Mouse (Mus musculus) limb, embryonic 14.5 days (tissue): Measurements from ENCODE around the gene Bpnt1. TPM values are rescaled to one million over a fixed set of nuclear protein-coding genes. Genes with fewer than 3 reads are reported as not detected.

ENCODE experiments used
- ATAC-seq: fragments of 200-750 bp; cut with Nextera tagmentation; 2 replicates; pipeline ENCODE4 v1.8.0; 2017; ENCODE audit warnings: low read depth, moderate number of reproducible peaks, moderate TSS enrichment; ENCODE audit not compliant: low FRiP score
- DNase-seq: peaks from one replicate; pipeline ENCODE4 v3.0.0-alpha.2; 2015; ENCODE audit warnings: low spot score
- H3K27ac ChIP-seq: fragments of 300-500 bp; sonication (generic); replicated peaks from 2 replicates; pipeline ENCODE4 v1.5.1; 2014; ENCODE audit warnings: low read depth, mild to moderate bottlenecking, low read length, moderate library complexity, mixed read lengths
- H3K27me3 ChIP-seq: fragments of 300-500 bp; sonication (generic); 2 replicates; pipeline ENCODE4 v1.6.1; 2014; ENCODE audit warnings: low read length, mixed read lengths; ENCODE audit not compliant: control insufficient read depth, insufficient read depth
- H3K36me3 ChIP-seq: fragments of 300-500 bp; sonication (generic); 2 replicates; pipeline ENCODE4 v1.6.1; 2014; ENCODE audit warnings: mild to moderate bottlenecking, low read length, moderate library complexity, mixed read lengths; ENCODE audit not compliant: control insufficient read depth, insufficient read depth
- H3K4me1 ChIP-seq: fragments of 300-500 bp; sonication (generic); 2 replicates; pipeline ENCODE4 v1.6.1; 2014; ENCODE audit warnings: antibody characterized with exemption, low read length, mixed read lengths; ENCODE audit not compliant: control insufficient read depth, insufficient read depth
- H3K4me2 ChIP-seq: fragments of 300-500 bp; sonication (generic); replicated peaks from 2 replicates; pipeline ENCODE4 v1.6.1; 2014; ENCODE audit warnings: low read depth, mild to moderate bottlenecking, low read length, moderate library complexity; ENCODE audit not compliant: severe bottlenecking
- H3K4me3 ChIP-seq: fragments of 300-500 bp; sonication (generic); replicated peaks from 2 replicates; pipeline ENCODE4 v1.5.1; 2014; ENCODE audit warnings: low read length
- H3K9ac ChIP-seq: fragments of 300-500 bp; sonication (generic); 2 replicates; pipeline ENCODE4 v1.6.1; 2014; ENCODE audit warnings: mild to moderate bottlenecking, low read depth, low read length, moderate library complexity; ENCODE audit not compliant: severe bottlenecking
- H3K9me3 ChIP-seq: fragments of 300-500 bp; sonication (generic); 2 replicates; pipeline ENCODE4 v1.6.1; 2016; ENCODE audit warnings: low read length; ENCODE audit not compliant: control insufficient read depth
- POLR2A ChIP-seq: fragments of 200-500 bp; IDR thresholded peaks from 2 replicates; pipeline ENCODE4 v1.8.0; 2012; ENCODE audit warnings: inconsistent platforms, mild to moderate bottlenecking, moderate library complexity, borderline replicate concordance; ENCODE audit not compliant: insufficient read depth, insufficient read length; ENCODE audit errors: extremely low read depth
- WGBS: fragments of 180-500 bp; shearing (Covaris S2); extraction: QIAGEN DNeasy Blood & Tissue Kit; methylation state at CpG from one replicate; pipeline ENCODE4 v1.1.7; 2014; 5-methylcytosine and 5-hydroxymethylcytosine counted together
- polyA plus RNA-seq, 2 experiments: library from polyadenylated mRNA; depleted of rRNA in 1 of 2; stranded (reverse) in 1 of 2; unstranded in 1 of 2; fragments of >200 nt; fragmentation: Nextera tagmentation in 1 of 2; extraction: Ambion mirVana in 1 of 2; gene quantifications; 2 replicates each; pipeline versions ENCODE4 v1.2.1 to v1.2.3; 2012 to 2014

Bpnt1 gene
- polyA plus RNA-seq, 2 experiments, result 8.8 to 30.1 TPM

GRCm38 (mm10) chr1:185306836-185307235 is 25.1 kb upstream of the Bpnt1 start:
- no peak for TF ChIP-seq POLR2A
- Histone ChIP-seq H3K4me3 (no peak overlapping the region), H3K9me3 (peaks cover 6% of the 10 kb centered on the region; the same call in 1 of the 2 replicates), H3K9ac (no peak overlapping the region), H3K4me2 (no peak overlapping the region), H3K27ac (no peak overlapping the region), H3K36me3 (peaks cover 45% of the 10 kb centered on the region), H3K27me3 (no peaks in the 10 kb centered on the region), H3K4me1 (no peaks in the 10 kb centered on the region)
- WGBS, result 98% methylated on average over 12 of the region's 12 CpGs
- ATAC-seq (no peak), DNase-seq (no peak)

DNA sequence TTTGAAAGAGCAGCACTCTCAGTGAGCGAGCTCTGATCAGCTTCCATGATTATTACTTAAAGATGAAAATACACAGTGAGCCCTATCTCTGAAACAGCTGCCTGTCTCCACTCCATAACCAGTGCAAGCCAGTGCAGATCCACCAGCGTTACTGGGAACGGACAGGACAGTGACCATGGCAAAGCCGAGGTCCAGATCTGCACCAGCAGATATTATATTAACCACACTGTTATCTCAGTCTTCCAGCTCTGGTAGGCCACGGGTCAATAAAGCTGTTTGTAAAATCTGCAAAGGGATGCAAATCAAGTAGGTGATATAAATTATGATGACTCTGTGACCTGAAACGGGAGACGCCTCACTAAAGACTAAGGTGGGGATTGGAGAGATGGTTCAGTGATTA is 24.3 kb upstream of the Bpnt1 start:
- ATAC-seq, result no peak
- H3K27me3 ChIP-seq, result no peaks in the 10 kb centered on the region

DNA sequence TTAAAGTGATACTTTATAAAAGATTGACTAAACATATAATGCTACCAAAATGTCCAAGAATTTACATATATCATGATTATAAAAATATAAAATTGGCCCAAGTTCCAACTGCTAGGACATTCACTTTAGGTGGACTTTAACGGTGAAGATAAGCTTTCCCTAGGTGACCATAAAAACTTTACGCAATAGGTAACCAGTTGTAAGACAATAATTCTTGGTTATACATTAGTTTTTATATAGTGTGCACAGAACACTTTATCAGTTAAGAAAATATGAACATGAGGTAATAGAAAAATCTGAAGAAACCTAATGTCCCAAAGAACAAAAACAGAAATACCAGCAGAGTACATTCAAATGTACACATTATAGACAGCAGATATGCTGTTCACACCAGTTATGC is 23.6 kb upstream of the Bpnt1 start:
- peaks cover 6% of the 10 kb centered on the region; the same call in 1 of the 2 replicates for H3K9me3 ChIP-seq
- H3K27ac ChIP-seq, result no peak overlapping the region
- DNase-seq, result no peak
- no peaks in the 10 kb centered on the region for H3K4me1 ChIP-seq
- H3K36me3 ChIP-seq, result peaks cover 43% of the 10 kb centered on the region
- ATAC-seq, result no peak
- no peaks in the 10 kb centered on the region for H3K27me3 ChIP-seq
- no peak overlapping the region for H3K9ac ChIP-seq
- H3K4me2 ChIP-seq, result no peak overlapping the region
- 92% methylated on average over 2 of the region's 2 CpGs for WGBS
- TF ChIP-seq POLR2A, result no peak
- H3K4me3 ChIP-seq, result no peak overlapping the region

More for the DNA sequence above, 24.3 kb upstream of the Bpnt1 start:
- peaks cover 43% of the 10 kb centered on the region for H3K36me3 ChIP-seq
- H3K9me3 ChIP-seq, result peaks cover 6% of the 10 kb centered on the region; the same call in 1 of the 2 replicates
- H3K4me3 ChIP-seq, result no peak overlapping the region
- WGBS, result 95% methylated on average over 7 of the region's 7 CpGs
- H3K27ac ChIP-seq, result no peak overlapping the region
- H3K4me2 ChIP-seq, result no peak overlapping the region
- DNase-seq, result no peak
- H3K9ac ChIP-seq, result no peak overlapping the region
- H3K4me1 ChIP-seq, result no peaks in the 10 kb centered on the region
- no peak for TF ChIP-seq POLR2A

DNA sequence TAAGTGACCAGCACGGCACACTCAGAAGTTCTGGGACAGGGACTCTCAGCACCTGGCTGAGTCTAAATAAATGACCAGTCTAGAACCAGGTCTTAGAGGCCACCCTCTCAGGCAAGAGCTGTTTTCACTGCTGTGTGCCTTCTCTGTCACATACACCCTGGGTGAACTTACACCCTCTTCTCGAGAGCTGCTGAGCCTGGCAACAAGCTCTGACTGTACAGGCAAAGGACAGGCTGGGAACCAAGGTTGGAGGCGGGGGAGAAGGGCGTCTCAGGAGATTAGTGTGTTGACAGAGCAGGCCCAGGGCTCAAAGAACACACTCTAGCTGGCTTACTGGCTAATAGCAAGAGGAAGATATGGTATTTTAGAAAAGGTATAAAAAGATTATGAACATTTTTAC is 23.0 kb upstream of the Bpnt1 start:
- H3K27me3 ChIP-seq, result no peaks in the 10 kb centered on the region
- no peak overlapping the region for H3K4me2 ChIP-seq
- 82% methylated on average over 4 of the region's 4 CpGs for WGBS
- DNase-seq (no peak), ATAC-seq (no peak)
- no peak for TF ChIP-seq POLR2A
- H3K9me3 ChIP-seq, result peaks cover 6% of the 10 kb centered on the region; the same call in 1 of the 2 replicates
- no peak overlapping the region for H3K27ac ChIP-seq
- H3K36me3 ChIP-seq, result peaks cover 49% of the 10 kb centered on the region
- no peaks in the 10 kb centered on the region for H3K4me1 ChIP-seq
- no peak overlapping the region for H3K9ac ChIP-seq
- H3K4me3 ChIP-seq, result no peak overlapping the region

DNA sequence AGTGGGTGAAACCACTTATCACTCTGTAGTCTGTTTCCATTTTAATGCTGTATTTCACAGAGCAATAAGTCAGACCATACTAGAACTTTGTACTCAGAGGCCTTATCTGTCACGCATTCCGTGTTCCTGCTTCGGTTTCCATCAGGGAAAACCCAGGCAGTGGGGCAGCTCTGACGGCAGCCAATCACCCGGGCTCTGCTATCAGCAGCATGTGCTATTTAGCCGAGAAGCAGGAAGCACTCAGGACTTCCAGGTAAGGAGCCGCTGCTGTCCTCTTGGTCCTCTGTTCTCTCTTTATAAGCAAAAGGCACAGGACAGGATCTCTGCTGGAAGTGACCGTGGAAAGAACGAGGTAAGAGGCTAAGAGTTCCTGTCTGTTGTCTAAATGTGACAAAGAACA is 20.0 kb upstream of the Bpnt1 start:
- ATAC-seq (no peak), DNase-seq (no peak)
- Histone ChIP-seq H3K4me1 (no peaks in the 10 kb centered on the region), H3K36me3 (peaks cover 61% of the 10 kb centered on the region), H3K4me2 (no peak overlapping the region), H3K27me3 (no peaks in the 10 kb centered on the region), H3K27ac (no peak overlapping the region), H3K9me3 (peaks cover under 1% of the 10 kb centered on the region; the same call in 1 of the 2 replicates), H3K9ac (no peak overlapping the region), H3K4me3 (no peak overlapping the region)
- no peak for TF ChIP-seq POLR2A
- WGBS, result 91% methylated on average over 9 of the region's 9 CpGs

GRCm38 (mm10) chr1:185314546-185314945 is 17.4 kb upstream of the Bpnt1 start:
- no peak overlapping the region for H3K27ac ChIP-seq
- H3K9ac ChIP-seq, result no peak overlapping the region
- ATAC-seq, result no peak
- WGBS, result 95% methylated on average over 4 of the region's 4 CpGs
- DNase-seq, result no peak
- peaks cover 60% of the 10 kb centered on the region for H3K36me3 ChIP-seq
- no peak overlapping the region for H3K4me3 ChIP-seq
- H3K9me3 ChIP-seq, result no peaks in the 10 kb centered on the region
- H3K4me2 ChIP-seq, result no peak overlapping the region
- no peak for TF ChIP-seq POLR2A
- H3K4me1 ChIP-seq, result no peaks in the 10 kb centered on the region
- no peaks in the 10 kb centered on the region for H3K27me3 ChIP-seq
